Mouse (Mus musculus) lung, embryonic 15.5 days (tissue): Measurements from ENCODE around the gene Ablim1. TPM values are rescaled to one million over a fixed set of nuclear protein-coding genes. Genes with fewer than 3 reads are reported as not detected.

ENCODE experiments used
- ATAC-seq: fragments of 200-750 bp; cut with Nextera tagmentation; 2 replicates; pipeline ENCODE4 v1.8.0; 2017; ENCODE audit warnings: moderate number of reproducible peaks, borderline replicate concordance; ENCODE audit not compliant: low FRiP score, low TSS enrichment; ENCODE audit errors: extremely low read depth
- H3K27ac ChIP-seq: fragments of 300-500 bp; sonication (generic); 2 replicates; pipeline ENCODE4 v1.5.1; 2015; ENCODE audit warnings: moderate library complexity, mild to moderate bottlenecking, inconsistent platforms
- H3K27me3 ChIP-seq: fragments of 300-500 bp; sonication (generic); 2 replicates; pipeline ENCODE4 v1.6.1; 2015; ENCODE audit warnings: inconsistent platforms
- H3K36me3 ChIP-seq: fragments of 300-500 bp; sonication (generic); 2 replicates; pipeline ENCODE4 v1.6.1; 2015; ENCODE audit warnings: inconsistent platforms
- H3K4me1 ChIP-seq: fragments of 300-500 bp; sonication (generic); 2 replicates; pipeline ENCODE4 v1.6.1; 2015; ENCODE audit warnings: inconsistent platforms
- H3K4me2 ChIP-seq: fragments of 300-500 bp; sonication (generic); 2 replicates; pipeline ENCODE4 v1.6.1; 2015; ENCODE audit warnings: inconsistent platforms, mild to moderate bottlenecking, moderate library complexity
- H3K4me3 ChIP-seq: fragments of 300-500 bp; sonication (generic); 2 replicates; pipeline ENCODE4 v1.5.1; 2015; ENCODE audit warnings: mild to moderate bottlenecking, inconsistent platforms
- H3K9ac ChIP-seq: fragments of 300-500 bp; sonication (generic); 2 replicates; pipeline ENCODE4 v1.6.1; 2015; ENCODE audit warnings: inconsistent platforms
- H3K9me3 ChIP-seq: fragments of 300-500 bp; sonication (generic); 2 replicates; pipeline ENCODE4 v1.6.1; 2016; ENCODE audit warnings: inconsistent platforms
- WGBS: fragments of 180-500 bp; shearing (Covaris S2); methylation state at CpG from one replicate; pipeline ENCODE4 v1.1.7; 2015; 5-methylcytosine and 5-hydroxymethylcytosine counted together
- polyA plus RNA-seq: library from polyadenylated mRNA; unstranded; fragments of >200 nt; fragmentation: Nextera tagmentation; extraction: Ambion mirVana; gene quantifications from 2 replicates; pipeline ENCODE4 v1.2.1, GENCODE M21; 2015

Ablim1 gene
- polyA plus RNA-seq, 1 experiment from 2014 or later = 48.2 TPM

- Histone ChIP-seq H3K4me1 (0 out of 2 replicates have a peak, but pooled peaks cover 3% of the 10 kb centered on the region), H3K4me3 (no peak overlapping the region), H3K36me3 (no peaks in the 10 kb centered on the region), H3K4me2 (no peak overlapping the region), H3K27ac (no peak overlapping the region), H3K9ac (no peak overlapping the region), H3K9me3 (no peaks in the 10 kb centered on the region), H3K27me3 (no peaks in the 10 kb centered on the region)
- WGBS = 85% methylated on average over 5 of the region's 5 CpGs
- no peak for ATAC-seq
These were observed 230.1 kb downstream of the Ablim1 start for GRCm38 (mm10) chr19:57084520-57085166.

DNA sequence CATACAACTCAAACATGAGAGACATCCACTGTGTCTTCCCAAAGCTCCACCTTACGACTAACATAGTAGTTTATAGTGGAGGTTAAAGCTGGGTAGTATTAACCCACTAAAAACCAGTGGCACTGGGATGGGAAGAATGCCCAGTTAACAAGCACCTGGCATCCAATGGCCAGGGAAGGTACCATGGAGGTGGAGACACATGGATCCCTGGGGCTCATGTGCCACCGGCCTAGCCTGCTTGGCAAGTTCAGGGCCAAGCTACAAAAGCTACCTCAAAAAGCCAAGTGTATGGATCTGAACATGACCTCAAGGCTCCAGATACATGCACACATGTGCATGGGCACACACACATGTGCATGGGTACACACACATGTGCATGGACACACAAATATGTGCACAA, 230.8 kb downstream of the Ablim1 start:
- no peak overlapping the region for H3K27ac ChIP-seq
- 92% methylated on average over 2 of the region's 2 CpGs for WGBS
- ATAC-seq = no peak
- no peaks in the 10 kb centered on the region for H3K9me3 ChIP-seq
- H3K4me3 ChIP-seq = no peak overlapping the region
- no peaks in the 10 kb centered on the region for H3K27me3 ChIP-seq
- H3K4me1 ChIP-seq = peaks cover 11% of the 10 kb centered on the region; the same call in 1 of the 2 replicates
- H3K36me3 ChIP-seq = no peaks in the 10 kb centered on the region
- H3K4me2 ChIP-seq = no peak overlapping the region
- no peak overlapping the region for H3K9ac ChIP-seq

DNA sequence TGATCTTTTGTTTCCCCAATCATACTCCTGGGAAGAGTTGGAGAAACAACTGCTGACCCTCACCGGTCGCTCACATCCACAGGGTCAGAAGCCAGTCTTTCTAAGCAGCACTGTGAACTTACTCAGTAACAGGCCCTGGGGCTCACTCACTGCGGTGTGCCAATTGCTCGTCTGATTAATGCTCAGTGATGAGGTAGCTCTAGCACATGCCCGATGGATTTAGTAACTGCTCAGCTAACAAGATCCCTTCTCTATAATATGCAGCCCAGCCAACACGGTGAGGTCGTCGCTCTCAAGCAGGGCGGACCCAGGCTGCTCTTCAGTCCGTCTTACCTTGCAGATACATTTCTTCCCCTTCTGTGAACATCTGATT, 231.6 kb downstream of the Ablim1 start:
- H3K27ac ChIP-seq = no peak overlapping the region
- H3K9me3 ChIP-seq = no peaks in the 10 kb centered on the region
- ATAC-seq = no peak
- H3K36me3 ChIP-seq = no peaks in the 10 kb centered on the region
- WGBS = 67% methylated on average over 10 of the region's 10 CpGs
- H3K4me2 ChIP-seq = no peak overlapping the region
- H3K9ac ChIP-seq = no peak overlapping the region
- peaks cover 18% of the 10 kb centered on the region for H3K4me1 ChIP-seq
- H3K4me3 ChIP-seq = no peak overlapping the region
- no peaks in the 10 kb centered on the region for H3K27me3 ChIP-seq

DNA sequence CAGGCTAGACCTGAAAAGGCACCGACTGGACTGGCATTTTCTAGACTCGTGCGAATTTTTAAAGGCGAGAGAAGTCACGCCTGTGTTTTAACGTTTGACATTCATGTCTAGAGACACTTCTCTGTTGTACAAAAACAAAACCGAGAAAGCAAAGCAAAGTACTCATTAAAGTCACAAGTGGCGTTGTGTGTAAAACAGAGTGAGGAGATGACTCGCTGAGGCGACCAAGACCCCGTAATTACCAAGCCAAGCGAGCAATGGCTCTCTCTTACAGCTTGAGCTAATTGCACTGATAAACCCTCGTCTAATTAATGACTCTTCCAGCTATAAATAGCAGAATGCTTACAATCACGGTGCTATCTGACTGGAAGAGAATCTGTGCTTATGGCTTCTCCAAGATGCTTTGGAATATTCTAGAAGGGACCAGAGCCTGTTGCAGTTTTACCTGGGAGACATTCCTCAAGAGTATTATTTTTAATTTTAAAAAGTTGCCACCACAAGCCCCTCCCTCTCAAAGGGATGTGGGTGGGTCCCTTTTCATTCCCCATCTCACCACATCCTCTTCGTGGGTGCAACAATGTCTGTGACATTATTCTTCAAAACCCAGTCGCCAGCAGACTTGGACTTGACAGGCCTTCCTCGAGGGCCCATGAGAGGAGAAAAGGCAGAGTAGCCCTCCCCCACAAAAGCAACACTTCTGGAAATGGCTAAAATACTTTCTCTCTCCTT, 232.1 kb downstream of the Ablim1 start:
- 51% methylated on average over 17 of the region's 17 CpGs for WGBS
- H3K27me3 ChIP-seq = no peaks in the 10 kb centered on the region
- no peak overlapping the region for H3K4me3 ChIP-seq
- H3K4me2 ChIP-seq = no peak overlapping the region
- H3K36me3 ChIP-seq = no peaks in the 10 kb centered on the region
- no peaks in the 10 kb centered on the region for H3K9me3 ChIP-seq
- peaks cover 24% of the 10 kb centered on the region for H3K4me1 ChIP-seq
- no peak overlapping the region for H3K9ac ChIP-seq
- no peak overlapping the region for H3K27ac ChIP-seq
- no peak for ATAC-seq

- Histone ChIP-seq H3K27ac (no peak overlapping the region), H3K4me1 (peaks cover 30% of the 10 kb centered on the region), H3K9ac (no peak overlapping the region), H3K4me2 (no peak overlapping the region), H3K9me3 (no peaks in the 10 kb centered on the region), H3K27me3 (no peaks in the 10 kb centered on the region), H3K4me3 (no peak overlapping the region), H3K36me3 (no peaks in the 10 kb centered on the region)
- 44% methylated on average over 4 of the region's 4 CpGs for WGBS
- no peak for ATAC-seq
These were observed 233.2 kb downstream of the Ablim1 start for GRCm38 (mm10) chr19:57081536-57081935.

DNA sequence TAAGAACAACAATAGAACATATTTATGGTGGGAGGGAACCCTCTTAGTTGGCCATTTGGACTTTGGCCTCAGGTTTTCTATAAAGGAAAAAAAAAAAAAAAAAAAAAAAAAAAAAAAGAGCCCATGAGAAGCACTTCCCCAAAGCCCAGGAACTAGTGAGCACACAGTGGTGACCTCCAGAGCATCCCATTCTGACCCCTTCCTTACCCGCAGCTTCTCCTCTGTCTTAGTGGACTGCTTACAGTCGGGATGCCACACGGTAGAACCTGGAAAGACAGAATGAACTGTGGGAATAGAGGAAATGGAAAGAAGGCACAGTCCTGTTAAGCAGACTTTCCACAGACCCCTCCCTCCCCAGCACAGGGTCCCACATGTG, 235.1 kb downstream of the Ablim1 start:
- no peaks in the 10 kb centered on the region for H3K36me3 ChIP-seq
- WGBS = 86% methylated on average over 3 of the region's 3 CpGs
- no peak for ATAC-seq
- no peaks in the 10 kb centered on the region for H3K9me3 ChIP-seq
- H3K4me3 ChIP-seq = no peak overlapping the region
- H3K9ac ChIP-seq = no peak overlapping the region
- H3K4me1 ChIP-seq = peaks cover 32% of the 10 kb centered on the region
- no peaks in the 10 kb centered on the region for H3K27me3 ChIP-seq
- H3K27ac ChIP-seq = no peak overlapping the region
- no peak overlapping the region for H3K4me2 ChIP-seq

DNA sequence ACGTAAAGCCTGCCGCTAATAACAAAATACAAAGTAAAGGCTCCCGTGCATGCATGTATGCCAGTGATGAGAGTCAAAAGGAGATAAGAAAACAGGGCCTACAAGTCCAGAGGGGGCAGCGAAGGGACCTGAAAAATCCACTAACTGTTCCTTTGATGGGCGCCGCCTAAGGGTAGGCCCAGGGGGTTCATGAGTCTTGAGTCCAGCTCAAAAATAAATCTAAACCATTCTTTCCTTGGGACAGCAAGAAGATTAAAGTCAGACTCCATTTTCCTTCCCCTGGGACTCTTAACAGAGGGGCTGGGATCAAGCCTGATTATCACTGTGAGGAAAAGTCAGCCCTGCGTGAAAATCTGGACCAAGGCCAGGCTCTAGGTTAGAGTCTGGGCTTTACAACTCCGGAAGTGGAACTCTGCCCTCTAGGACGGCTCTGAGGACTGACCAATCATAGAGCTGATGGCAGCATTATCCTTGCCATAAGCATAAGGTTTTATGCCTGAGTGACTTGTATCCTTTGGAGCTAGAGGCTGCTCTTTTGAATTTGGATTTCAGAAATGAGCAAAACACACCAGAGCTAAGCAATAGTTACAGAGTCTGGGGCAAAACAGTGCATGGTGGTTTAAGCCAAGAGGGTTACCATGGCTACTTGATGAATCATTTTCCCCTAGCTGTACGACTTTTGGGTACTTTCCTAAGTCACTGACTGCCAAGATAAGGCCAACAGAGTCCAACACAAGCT, 235.7 kb downstream of the Ablim1 start:
- Histone ChIP-seq H3K4me1 (peaks cover 32% of the 10 kb centered on the region), H3K4me2 (no peak overlapping the region), H3K27ac (peak overlapping the region; percentile 37; the same call in 1 of the 2 replicates), H3K9me3 (no peaks in the 10 kb centered on the region), H3K4me3 (no peak overlapping the region), H3K27me3 (no peaks in the 10 kb centered on the region), H3K9ac (no peak overlapping the region), H3K36me3 (no peaks in the 10 kb centered on the region)
- ATAC-seq = no peak
- 57% methylated on average over 10 of the region's 10 CpGs for WGBS

DNA sequence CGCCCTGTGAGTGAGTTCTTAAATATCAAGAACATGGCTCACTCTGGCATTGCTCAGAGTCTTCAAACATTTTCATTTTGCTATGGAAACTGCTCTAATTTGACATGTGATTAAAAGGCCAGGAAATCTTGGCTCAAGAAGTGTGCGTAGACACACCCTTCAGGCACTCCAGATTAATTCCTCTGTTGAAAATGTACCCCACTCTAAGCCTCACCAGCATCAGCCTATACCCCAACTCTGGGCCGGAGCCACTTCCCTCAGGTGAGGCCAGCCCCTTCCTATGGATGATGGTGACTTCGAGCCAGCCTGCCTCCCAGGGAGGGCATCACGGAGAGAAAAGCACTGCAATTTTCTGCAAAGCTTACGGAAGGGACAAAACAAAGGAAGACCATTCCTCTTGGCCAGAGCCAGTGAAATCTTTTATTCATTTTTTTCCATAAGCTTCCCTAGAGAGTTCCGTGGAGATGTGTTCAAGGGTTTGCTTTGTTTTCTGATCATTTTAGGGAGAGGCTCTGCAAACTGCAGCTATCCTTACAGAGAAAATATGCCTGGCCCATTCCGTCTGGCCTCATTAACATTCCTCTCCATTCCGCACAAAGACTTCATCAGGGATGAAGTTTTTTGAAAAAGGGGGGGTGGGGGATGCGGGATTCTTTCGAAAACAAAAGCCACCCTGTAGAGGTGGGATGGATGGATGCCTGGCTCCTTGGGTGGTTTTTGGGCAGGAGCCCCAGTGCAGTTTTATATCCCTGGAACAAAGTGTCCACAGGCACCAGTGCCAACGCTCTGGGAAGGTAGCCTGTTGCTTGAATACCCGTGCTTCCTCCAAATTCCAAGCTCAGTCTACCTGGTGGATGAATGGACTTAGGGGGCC, 236.7 kb downstream of the Ablim1 start:
- Histone ChIP-seq H3K9ac (no peak overlapping the region), H3K36me3 (no peaks in the 10 kb centered on the region), H3K4me1 (peaks cover 38% of the 10 kb centered on the region), H3K9me3 (no peaks in the 10 kb centered on the region), H3K27me3 (no peaks in the 10 kb centered on the region), H3K4me2 (no peak overlapping the region), H3K4me3 (no peak overlapping the region), H3K27ac (peak overlapping the region; percentile 45; the same call in 1 of the 2 replicates)
- 58% methylated on average over 13 of the region's 13 CpGs for whole genome bisulfite sequencing
- no peak for ATAC-seq

- no peaks in the 10 kb centered on the region for H3K27me3 ChIP-seq
- H3K4me3 ChIP-seq = no peak overlapping the region
- no peak for ATAC-seq
- 70% methylated on average over 4 of the region's 4 CpGs for WGBS
- no peak overlapping the region for H3K9ac ChIP-seq
- peaks cover 33% of the 10 kb centered on the region for H3K4me1 ChIP-seq
- no peaks in the 10 kb centered on the region for H3K36me3 ChIP-seq
- no peak overlapping the region for H3K4me2 ChIP-seq
- 0 out of 2 replicates have a peak overlapping the region, but pooled peaks have one; percentile 8 for H3K27ac ChIP-seq
- H3K9me3 ChIP-seq = no peaks in the 10 kb centered on the region
These were observed 241.3 kb downstream of the Ablim1 start for GRCm38 (mm10) chr19:57073450-57073849.

GRCm38 (mm10) chr19:57072756-57073155, 242.0 kb downstream of the Ablim1 start:
- 38% methylated on average over 3 of the region's 3 CpGs for WGBS
- H3K4me2 ChIP-seq = no peak overlapping the region
- H3K36me3 ChIP-seq = no peaks in the 10 kb centered on the region
- peaks cover 26% of the 10 kb centered on the region for H3K4me1 ChIP-seq
- ATAC-seq = no peak
- H3K27me3 ChIP-seq = no peaks in the 10 kb centered on the region
- H3K27ac ChIP-seq = peak overlapping the region; percentile 32; the same call in 1 of the 2 replicates
- H3K4me3 ChIP-seq = no peak overlapping the region
- H3K9ac ChIP-seq = no peak overlapping the region
- H3K9me3 ChIP-seq = no peaks in the 10 kb centered on the region

DNA sequence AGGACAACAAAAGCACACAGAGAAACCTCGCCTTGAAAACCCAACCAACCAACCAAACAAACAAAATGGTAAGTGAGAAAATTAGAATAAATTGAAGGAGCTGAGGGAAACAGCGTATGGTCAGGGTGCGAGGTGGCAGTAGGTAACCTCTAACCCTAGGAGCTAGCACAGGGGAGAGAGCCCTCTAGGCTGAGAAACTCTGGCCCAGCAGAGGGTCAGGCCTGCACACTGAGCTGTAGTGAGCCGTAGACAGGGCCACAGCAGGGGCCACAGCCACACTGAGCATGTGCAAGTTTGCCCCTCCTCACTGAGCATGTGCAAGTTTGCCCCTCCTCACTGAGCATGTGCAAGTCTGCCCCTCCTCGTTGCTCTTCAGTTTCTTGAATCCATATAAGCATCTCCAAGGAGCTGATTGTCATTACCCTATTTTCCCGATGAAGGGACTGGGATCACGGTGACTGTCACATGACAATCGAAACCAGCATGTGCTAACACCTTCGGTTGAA, 247.6 kb downstream of the Ablim1 start:
- no peak overlapping the region for H3K4me2 ChIP-seq
- no peaks in the 10 kb centered on the region for H3K9me3 ChIP-seq
- no peaks in the 10 kb centered on the region for H3K27me3 ChIP-seq
- H3K4me3 ChIP-seq = no peak overlapping the region
- H3K4me1 ChIP-seq = no peaks in the 10 kb centered on the region
- peaks cover 10% of the 10 kb centered on the region; the same call in 1 of the 2 replicates for H3K36me3 ChIP-seq
- H3K9ac ChIP-seq = no peak overlapping the region
- ATAC-seq = no peak
- 89% methylated on average over 9 of the region's 9 CpGs for WGBS
- no peak overlapping the region for H3K27ac ChIP-seq
